Mouse (Mus musculus): ENCODE data around the gene Ccdc30. TPM values are rescaled to one million over a fixed set of nuclear protein-coding genes. Genes with fewer than 3 reads are reported as not detected.

Gene Ccdc30
- total and polyA plus RNA-seq, 3 experiments = not detected

DNA sequence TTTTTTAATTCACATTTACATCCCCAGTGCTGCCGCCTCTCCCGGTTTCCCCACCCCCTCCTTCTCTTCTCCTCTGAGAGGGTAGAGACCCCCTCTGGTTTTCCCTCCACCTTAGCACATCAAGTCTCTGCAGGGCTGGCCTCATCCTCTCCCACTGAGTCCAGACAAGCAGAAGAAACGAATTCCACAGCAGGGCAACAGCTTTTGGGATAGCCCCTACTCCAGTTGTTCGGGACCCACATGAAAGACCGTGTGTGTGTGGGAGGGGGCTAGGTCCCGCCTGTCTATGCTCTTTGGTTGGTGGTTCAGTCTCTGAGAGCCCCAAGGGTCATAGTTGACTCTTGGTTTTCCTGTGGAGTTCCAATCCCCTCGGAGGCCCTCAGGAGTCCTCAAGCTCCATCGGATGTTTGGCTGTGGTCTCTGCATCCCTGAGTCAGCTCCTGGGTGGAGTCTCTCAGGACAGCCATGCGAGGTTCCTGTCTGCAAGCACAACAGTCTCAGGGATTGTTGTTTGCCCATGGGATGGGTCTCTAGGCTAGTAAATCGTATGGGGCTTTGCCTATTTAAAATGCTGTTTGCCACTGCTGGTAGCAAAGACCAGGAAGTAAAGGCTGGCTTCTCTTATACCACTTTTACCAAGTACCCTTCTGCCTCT, 94.3 kb downstream of the Ccdc30 start:
- H3K27ac ChIP-seq (ENCODE audit: control insufficient read depth, low read depth, low read length) = peak overlapping the region; percentile 78; the same call in 1 of the 2 replicates
- H3K4me1 ChIP-seq (ENCODE audit: control insufficient read depth in 1 of 2, insufficient read depth in 2 of 2, low read length in 2 of 2) = peaks cover 0 to 10% of the 10 kb centered on the region in 2 experiments; a peak in 1 of 4 replicates
- peaks cover 0 to 11% of the 10 kb centered on the region in 2 experiments; a peak in 3 of 4 replicates for H3K36me3 ChIP-seq (ENCODE audit: control insufficient read depth in 1 of 2, insufficient read depth in 2 of 2, low read length in 2 of 2)
- H3K27me3 ChIP-seq (ENCODE audit: control insufficient read depth in 1 of 2, insufficient read depth in 2 of 2, low read length in 2 of 2) = peaks cover 0 to 5% of the 10 kb centered on the region in 2 experiments; a peak in 2 of 4 replicates
- H3K79me2 ChIP-seq (ENCODE audit: control insufficient read depth, insufficient read depth, low read length, poor library complexity) = peaks cover 8% of the 10 kb centered on the region
- H3K9me3 ChIP-seq (replicated peaks; ENCODE audit: insufficient read depth, low read length) = no peaks in the 10 kb centered on the region
- H3K4me3 ChIP-seq (ENCODE audit: control insufficient read depth in 1 of 2, insufficient read depth in 1 of 2, low read depth in 2 of 2, low read length in 2 of 2) = peak overlapping the region; percentile 77 to 94
- DNase-seq (ENCODE audit: low read depth, low spot score) = peak; percentile 20
- TF ChIP-seq GATA1 (IDR thresholded peaks at IDR 0.05; ENCODE audit: low read depth, low read length) (no peak), E2F4 (IDR thresholded peaks at IDR 0.05; ENCODE audit: borderline replicate concordance, low read depth, low read length) (no peak), MYC (IDR thresholded peaks at IDR 0.05; ENCODE audit: low read depth, low read length) (no peak), JUND (IDR thresholded peaks at IDR 0.05; ENCODE audit: low read depth, low read length) (no peak), MXI1 (IDR thresholded peaks at IDR 0.05; ENCODE audit: low read depth, low read length) (no peak), SIN3A (IDR thresholded peaks at IDR 0.05; ENCODE audit: low read length) (no peak), POLR2AphosphoS5 (IDR thresholded peaks at IDR 0.05; ENCODE audit: borderline replicate concordance, low read depth, low read length) (no peak), MAZ (IDR thresholded peaks at IDR 0.05; ENCODE audit: low read depth, low read length) (no peak), RAD21 (IDR thresholded peaks at IDR 0.05; ENCODE audit: low read depth, low read length) (no peak), MAFK (IDR thresholded peaks at IDR 0.05; ENCODE audit: borderline replicate concordance, low read depth, low read length) (no peak), SMC3 (IDR thresholded peaks at IDR 0.05; ENCODE audit: low read depth, low read length) (no peak)
- H3K9ac ChIP-seq (ENCODE audit: control insufficient read depth, low read depth, low read length, poor library complexity, severe bottlenecking) = peak overlapping the region; percentile 90

DNA sequence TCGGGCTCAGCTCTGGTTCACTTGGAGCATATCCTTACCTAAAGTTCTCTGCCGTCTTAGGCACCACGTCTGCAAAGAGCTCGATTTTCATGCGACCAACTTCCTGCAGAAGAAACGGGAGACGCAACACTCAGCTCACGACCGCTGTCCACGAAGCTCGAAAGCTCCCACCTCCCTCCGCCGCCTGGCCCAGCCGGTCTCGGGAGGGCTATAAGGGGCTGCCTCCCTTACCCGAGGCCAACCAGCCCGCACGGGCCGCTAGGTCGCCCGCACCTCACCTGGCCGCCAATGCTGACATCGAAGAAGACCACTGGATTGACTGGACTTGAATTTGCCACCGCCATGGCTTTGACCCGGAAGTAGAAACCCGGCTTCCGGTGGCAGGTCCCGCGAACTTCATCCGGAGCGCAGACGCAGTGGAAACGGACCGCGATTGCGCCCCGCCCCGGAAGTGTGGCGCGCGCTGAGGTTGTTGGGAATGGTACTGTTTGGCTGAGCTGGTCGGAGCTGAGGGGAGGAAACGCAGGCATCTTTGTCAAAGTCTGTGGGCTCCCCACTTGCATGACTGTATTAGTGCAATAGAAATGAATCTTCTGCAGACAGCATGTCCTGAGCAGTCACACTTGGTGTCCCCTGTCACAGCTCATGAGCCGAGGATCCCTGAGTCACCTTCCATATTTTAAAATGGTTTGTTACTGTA, 95.0 kb downstream of the Ccdc30 start, which contains the start of gene Ppih:
Ppih (minus strand) TSS at position 416 of the 700 bp plus-strand sequence.
- H3K79me2 ChIP-seq (ENCODE audit: control insufficient read depth, insufficient read depth, low read length, poor library complexity) = peaks cover 8% of the 10 kb centered on the region
- peak within 1 kb of the TSS; percentile 78 for H3K27ac ChIP-seq (ENCODE audit: control insufficient read depth, low read depth, low read length)
- TF ChIP-seq E2F4 (IDR thresholded peaks at IDR 0.05; ENCODE audit: borderline replicate concordance, low read depth, low read length) (no peak; the same call in 1 of the 2 replicates), SMC3 (IDR thresholded peaks at IDR 0.05; ENCODE audit: low read depth, low read length) (no peak), ELF1 (IDR thresholded peaks at IDR 0.05; ENCODE audit: low read depth, low read length) (peak; percentile 90), POLR2A (IDR thresholded peaks at IDR 0.05; ENCODE audit: control insufficient read depth in 1 of 2, insufficient read depth in 1 of 2, low read depth in 1 of 2, low read length in 2 of 2, poor library complexity in 1 of 2) (peak; percentile 81 to 95; a peak in 3 of 4 replicates), MXI1 (IDR thresholded peaks at IDR 0.05; ENCODE audit: low read depth, low read length) (peak; percentile 79), MYB (IDR thresholded peaks at IDR 0.05; ENCODE audit: low read depth, low read length) (no peak), NRF1 (IDR thresholded peaks at IDR 0.05; ENCODE audit: insufficient read depth, low read depth, low read length, poor library complexity, severe bottlenecking) (peak; percentile 80), POLR2AphosphoS2 (IDR thresholded peaks at IDR 0.05; ENCODE audit: low read length) (peak; percentile 92), EP300 (IDR thresholded peaks at IDR 0.05; ENCODE audit: low read depth in 1 of 2, low read length in 2 of 2) (no peak), MYC (IDR thresholded peaks at IDR 0.05; ENCODE audit: low read depth, low read length) (0 out of 2 replicates have a peak, but pooled peaks have one; percentile 50), ETS1 (IDR thresholded peaks at IDR 0.05; ENCODE audit: low read depth, low read length) (0 out of 2 replicates have a peak, but pooled peaks have one; percentile 30), USF2 (IDR thresholded peaks at IDR 0.05; ENCODE audit: borderline replicate concordance in 1 of 2, insufficient read depth in 1 of 2, low read depth in 1 of 2, low read length in 2 of 2) (no peak), NELFE (IDR thresholded peaks at IDR 0.05; ENCODE audit: low read depth, low read length) (peak; percentile 92), ZMIZ1 (IDR thresholded peaks at IDR 0.05; ENCODE audit: low read depth, low read length) (peak; percentile 91), SIN3A (IDR thresholded peaks at IDR 0.05; ENCODE audit: low read length) (peak; percentile 90), MAZ (IDR thresholded peaks at IDR 0.05; ENCODE audit: low read depth, low read length) (peak; percentile 60; the same call in 1 of the 2 replicates), TCF12 (IDR thresholded peaks at IDR 0.05; ENCODE audit: low read depth, low read length) (peak; percentile 62), MAX (IDR thresholded peaks at IDR 0.05; ENCODE audit: low read length) (peak; percentile 12; the same call in 1 of the 2 replicates), HCFC1 (IDR thresholded peaks at IDR 0.05; ENCODE audit: low read depth, low read length) (peak; percentile 96), TBP (IDR thresholded peaks at IDR 0.05; ENCODE audit: low read depth, low read length) (peak; percentile 72), KAT2A (conservative IDR thresholded peaks at IDR 0.05; ENCODE audit: low read depth, low read length) (peak; percentile 82)
- DNase-seq (ENCODE audit: low read depth, low spot score) = peak; percentile 96
- no peaks in the 10 kb centered on the region for H3K9me3 ChIP-seq (replicated peaks; ENCODE audit: insufficient read depth, low read length)
- H3K4me3 ChIP-seq (ENCODE audit: control insufficient read depth in 1 of 2, insufficient read depth in 1 of 2, low read depth in 2 of 2, low read length in 2 of 2) = peak within 1 kb of the TSS; percentile 77 to 94
- peaks cover 0 to 5% of the 10 kb centered on the region in 2 experiments; a peak in 2 of 4 replicates for H3K27me3 ChIP-seq (ENCODE audit: control insufficient read depth in 1 of 2, insufficient read depth in 2 of 2, low read length in 2 of 2)
- peaks cover 0 to 10% of the 10 kb centered on the region in 2 experiments; a peak in 1 of 4 replicates for H3K4me1 ChIP-seq (ENCODE audit: control insufficient read depth in 1 of 2, insufficient read depth in 2 of 2, low read length in 2 of 2)
- peaks cover 3 to 11% of the 10 kb centered on the region in 2 experiments; a peak in 3 of 4 replicates for H3K36me3 ChIP-seq (ENCODE audit: control insufficient read depth in 1 of 2, insufficient read depth in 2 of 2, low read length in 2 of 2)
- peak within 1 kb of the TSS; percentile 90 for H3K9ac ChIP-seq (ENCODE audit: control insufficient read depth, low read depth, low read length, poor library complexity, severe bottlenecking)
